Mouse (Mus musculus): Measurements from ENCODE around the gene Gpr19. TPM values are rescaled to one million over a fixed set of nuclear protein-coding genes. Genes with fewer than 3 reads are reported as not detected.

Gene Gpr19
- polyA plus RNA-seq, 1 experiment from 2014 or later, result 4.6 TPM

DNA sequence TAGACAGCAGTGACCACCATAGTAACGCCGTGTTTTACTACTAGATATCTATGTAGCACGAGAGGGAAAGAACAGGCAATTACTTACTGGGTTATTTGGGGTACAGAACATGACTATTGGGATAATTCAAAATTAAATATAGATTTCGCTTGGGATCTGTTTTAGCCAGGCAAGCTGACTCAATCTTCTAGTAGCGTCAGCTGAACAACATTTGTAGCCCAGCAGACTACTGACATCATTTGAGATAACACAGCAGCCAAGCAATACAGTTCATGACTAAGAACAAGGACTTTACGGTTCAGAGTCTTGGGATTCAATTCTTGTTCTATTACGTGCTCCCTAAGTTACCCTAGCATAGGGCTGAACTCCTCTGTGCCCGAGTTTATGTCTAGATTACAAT, 11.9 kb downstream of the Gpr19 start:
- TF ChIP-seq CTCF (IDR thresholded peaks at IDR 0.05; ENCODE audit: low read depth) (no peak), EP300 (IDR thresholded peaks at IDR 0.05; ENCODE audit: low read depth) (no peak)
- H3K9me3 ChIP-seq (ENCODE audit: low read length), result no peaks in the 10 kb centered on the region
- H3K27me3 ChIP-seq (ENCODE audit: insufficient read depth, low read length), result no peaks in the 10 kb centered on the region
- no peaks in the 10 kb centered on the region for H3K4me1 ChIP-seq (ENCODE audit: insufficient read depth)
- ATAC-seq (no peak), DNase-seq (no peak)
- WGBS (ENCODE audit: insufficient replicate concordance), result 85% methylated on average over 8 of the region's 8 CpGs
- no peak overlapping the region for H3K27ac ChIP-seq (ENCODE audit: low read depth)
- no peak overlapping the region for H3K4me3 ChIP-seq (ENCODE audit: low read depth, low read length)
- no peaks in the 10 kb centered on the region for H3K36me3 ChIP-seq (replicated peaks; ENCODE audit: insufficient read depth, low read length)
- no peak overlapping the region for H3K9ac ChIP-seq (replicated peaks)
- H3K4me2 ChIP-seq (ENCODE audit: low read depth, low read length), result no peak overlapping the region

DNA sequence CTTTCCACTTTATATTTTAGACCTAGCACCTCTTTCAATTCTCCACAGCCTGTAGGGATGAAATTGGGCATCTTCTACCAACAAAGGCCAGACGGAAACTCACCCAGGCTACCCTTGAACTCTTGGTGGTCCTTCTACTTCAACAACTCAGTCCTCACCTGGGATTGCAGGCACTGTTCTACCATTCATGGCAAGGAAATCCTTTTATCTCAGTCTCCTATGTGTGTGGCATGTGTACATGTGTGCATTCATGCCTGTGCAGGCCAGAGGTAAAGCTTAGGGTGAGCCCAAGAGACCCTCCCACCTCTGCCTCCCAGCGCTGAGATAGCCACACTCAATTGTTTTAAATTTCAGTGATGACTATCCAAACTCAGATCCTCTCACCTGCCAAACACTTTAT, 12.9 kb downstream of the Gpr19 start:
- no peak overlapping the region for H3K9ac ChIP-seq (replicated peaks)
- no peaks in the 10 kb centered on the region for H3K36me3 ChIP-seq (replicated peaks; ENCODE audit: insufficient read depth, low read length)
- H3K27me3 ChIP-seq (ENCODE audit: insufficient read depth, low read length), result no peaks in the 10 kb centered on the region
- no peak overlapping the region for H3K27ac ChIP-seq (ENCODE audit: low read depth)
- 88% methylated on average over 2 of the region's 2 CpGs for WGBS (ENCODE audit: insufficient replicate concordance)
- DNase-seq, result no peak
- no peaks in the 10 kb centered on the region for H3K4me1 ChIP-seq (ENCODE audit: insufficient read depth)
- H3K9me3 ChIP-seq (ENCODE audit: low read length), result no peaks in the 10 kb centered on the region
- no peak overlapping the region for H3K4me3 ChIP-seq (ENCODE audit: low read depth, low read length)
- TF ChIP-seq EP300 (IDR thresholded peaks at IDR 0.05; ENCODE audit: low read depth) (no peak), CTCF (IDR thresholded peaks at IDR 0.05; ENCODE audit: low read depth) (no peak)
- ATAC-seq, result no peak
- H3K4me2 ChIP-seq (ENCODE audit: low read depth, low read length), result no peak overlapping the region

GRCm38 (mm10) chr6:134883661-134884060, 14.7 kb downstream of the Gpr19 start:
- ATAC-seq (no peak), DNase-seq (no peak)
- Histone ChIP-seq H3K4me1 (ENCODE audit: insufficient read depth) (no peaks in the 10 kb centered on the region), H3K9ac (replicated peaks) (no peak overlapping the region), H3K9me3 (ENCODE audit: low read length) (no peaks in the 10 kb centered on the region), H3K27ac (ENCODE audit: low read depth) (no peak overlapping the region), H3K4me2 (ENCODE audit: low read depth, low read length) (no peak overlapping the region), H3K27me3 (ENCODE audit: insufficient read depth, low read length) (no peaks in the 10 kb centered on the region), H3K36me3 (replicated peaks; ENCODE audit: insufficient read depth, low read length) (no peaks in the 10 kb centered on the region), H3K4me3 (ENCODE audit: low read depth, low read length) (no peak overlapping the region)
- TF ChIP-seq EP300 (IDR thresholded peaks at IDR 0.05; ENCODE audit: low read depth), result no peak
- no peak for TF ChIP-seq CTCF (IDR thresholded peaks at IDR 0.05; ENCODE audit: low read depth)
- WGBS (ENCODE audit: insufficient replicate concordance), result 83% methylated on average over 4 of the region's 4 CpGs

GRCm38 (mm10) chr6:134880046-134880445, 18.3 kb downstream of the Gpr19 start:
- Histone ChIP-seq H3K4me2 (ENCODE audit: low read depth, low read length) (no peak overlapping the region), H3K4me1 (ENCODE audit: insufficient read depth) (no peaks in the 10 kb centered on the region), H3K27me3 (ENCODE audit: insufficient read depth, low read length) (no peaks in the 10 kb centered on the region), H3K36me3 (replicated peaks; ENCODE audit: insufficient read depth, low read length) (no peaks in the 10 kb centered on the region; the same call in 1 of the 2 replicates), H3K27ac (ENCODE audit: low read depth) (no peak overlapping the region), H3K4me3 (ENCODE audit: low read depth, low read length) (no peak overlapping the region), H3K9me3 (ENCODE audit: low read length) (no peaks in the 10 kb centered on the region), H3K9ac (replicated peaks) (no peak overlapping the region)
- TF ChIP-seq CTCF (IDR thresholded peaks at IDR 0.05; ENCODE audit: low read depth) (no peak), EP300 (IDR thresholded peaks at IDR 0.05; ENCODE audit: low read depth) (no peak)
- WGBS (ENCODE audit: insufficient replicate concordance), result 86% methylated on average over 2 of the region's 2 CpGs
- ATAC-seq (no peak), DNase-seq (no peak)

DNA sequence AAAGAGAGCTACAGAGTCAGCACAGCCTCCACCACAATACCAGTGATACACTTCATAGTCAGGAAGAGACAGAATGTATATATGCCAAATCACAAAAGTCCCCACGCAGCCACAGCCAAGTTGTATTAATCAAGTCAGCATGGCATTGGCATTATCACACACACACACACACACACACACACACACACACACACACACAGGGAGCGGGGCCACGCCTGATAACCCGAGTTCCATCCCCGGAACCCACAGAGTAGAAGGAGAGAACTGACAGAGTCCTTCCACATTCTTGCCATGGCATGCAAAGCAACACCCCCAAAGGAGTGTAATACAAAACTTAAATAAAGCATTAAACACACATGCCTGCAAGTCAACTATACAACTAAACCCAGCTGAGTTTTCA, 18.8 kb downstream of the Gpr19 start:
- Histone ChIP-seq H3K36me3 (replicated peaks; ENCODE audit: insufficient read depth, low read length) (no peaks in the 10 kb centered on the region; the same call in 1 of the 2 replicates), H3K9me3 (ENCODE audit: low read length) (no peaks in the 10 kb centered on the region), H3K27ac (ENCODE audit: low read depth) (no peak overlapping the region), H3K27me3 (ENCODE audit: insufficient read depth, low read length) (no peaks in the 10 kb centered on the region), H3K9ac (replicated peaks) (no peak overlapping the region), H3K4me3 (ENCODE audit: low read depth, low read length) (no peak overlapping the region), H3K4me2 (ENCODE audit: low read depth, low read length) (no peak overlapping the region), H3K4me1 (ENCODE audit: insufficient read depth) (no peaks in the 10 kb centered on the region)
- ATAC-seq (no peak), DNase-seq (no peak)
- WGBS (ENCODE audit: insufficient replicate concordance), result 74% methylated on average over 5 of the region's 5 CpGs
- no peak for TF ChIP-seq CTCF (IDR thresholded peaks at IDR 0.05; ENCODE audit: low read depth)
- TF ChIP-seq EP300 (IDR thresholded peaks at IDR 0.05; ENCODE audit: low read depth), result no peak

DNA sequence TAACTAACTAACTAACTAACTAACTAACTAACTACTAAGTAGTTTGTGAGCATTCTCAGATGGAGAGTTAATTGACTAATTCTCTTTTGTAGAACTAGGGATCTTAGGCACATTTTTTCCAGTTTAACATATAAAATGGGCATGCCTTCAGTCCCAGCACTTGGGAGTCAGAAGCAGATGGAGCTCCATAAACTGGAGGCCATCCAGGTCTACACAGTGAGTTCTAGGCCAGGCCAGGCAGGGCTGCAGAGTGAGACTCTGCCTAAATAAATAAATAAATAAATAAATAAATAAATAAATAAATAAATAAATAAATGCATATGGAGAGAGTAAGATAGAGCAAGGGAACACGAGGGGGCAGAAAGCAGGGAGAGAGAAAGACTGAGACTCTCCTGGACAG, 20.5 kb downstream of the Gpr19 start:
- DNase-seq (no peak), ATAC-seq (no peak)
- Histone ChIP-seq H3K9me3 (ENCODE audit: low read length) (no peaks in the 10 kb centered on the region), H3K36me3 (replicated peaks; ENCODE audit: insufficient read depth, low read length) (no peaks in the 10 kb centered on the region; the same call in 1 of the 2 replicates), H3K27me3 (ENCODE audit: insufficient read depth, low read length) (no peaks in the 10 kb centered on the region), H3K4me1 (ENCODE audit: insufficient read depth) (no peaks in the 10 kb centered on the region), H3K4me2 (ENCODE audit: low read depth, low read length) (no peak overlapping the region), H3K9ac (replicated peaks) (no peak overlapping the region), H3K27ac (ENCODE audit: low read depth) (no peak overlapping the region), H3K4me3 (ENCODE audit: low read depth, low read length) (no peak overlapping the region)
- TF ChIP-seq CTCF (IDR thresholded peaks at IDR 0.05; ENCODE audit: low read depth), result no peak
- no peak for TF ChIP-seq EP300 (IDR thresholded peaks at IDR 0.05; ENCODE audit: low read depth)
- WGBS (ENCODE audit: insufficient replicate concordance), result 68% methylated on average over 1 of the region's 1 CpGs

DNA sequence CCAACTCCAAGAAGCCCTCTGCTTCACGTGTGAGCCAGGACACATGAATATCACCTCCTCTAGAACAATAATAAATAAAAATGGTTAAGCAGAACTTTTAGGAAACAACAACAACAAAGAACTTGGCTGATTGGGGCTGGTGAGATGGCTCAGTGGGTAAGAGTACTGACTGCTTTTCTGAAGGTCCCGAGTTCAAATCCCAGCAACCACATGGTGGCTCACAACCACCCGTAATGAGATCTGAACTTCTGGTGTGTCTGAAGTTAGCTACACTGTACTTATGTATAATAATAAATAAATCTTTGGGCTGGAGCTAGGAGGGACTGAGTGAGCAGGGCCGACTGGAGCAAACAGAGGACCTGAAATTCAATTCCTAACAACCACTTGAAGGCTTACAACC, 21.1 kb downstream of the Gpr19 start:
- TF ChIP-seq CTCF (IDR thresholded peaks at IDR 0.05; ENCODE audit: low read depth) (no peak), EP300 (IDR thresholded peaks at IDR 0.05; ENCODE audit: low read depth) (no peak)
- H3K4me2 ChIP-seq (ENCODE audit: low read depth, low read length), result no peak overlapping the region
- no peaks in the 10 kb centered on the region for H3K27me3 ChIP-seq (ENCODE audit: insufficient read depth, low read length)
- no peak overlapping the region for H3K27ac ChIP-seq (ENCODE audit: low read depth)
- no peaks in the 10 kb centered on the region for H3K9me3 ChIP-seq (ENCODE audit: low read length)
- no peak for DNase-seq
- no peak overlapping the region for H3K9ac ChIP-seq (replicated peaks)
- 78% methylated on average over 4 of the region's 4 CpGs for WGBS (ENCODE audit: insufficient replicate concordance)
- H3K4me1 ChIP-seq (ENCODE audit: insufficient read depth), result no peaks in the 10 kb centered on the region
- ATAC-seq, result no peak
- no peaks in the 10 kb centered on the region; the same call in 1 of the 2 replicates for H3K36me3 ChIP-seq (replicated peaks; ENCODE audit: insufficient read depth, low read length)
- no peak overlapping the region for H3K4me3 ChIP-seq (ENCODE audit: low read depth, low read length)

Data from liver, postnatal 0 days (tissue).